Mouse (Mus musculus) heart, embryonic 12.5 days (tissue): Measurements from ENCODE around the gene Nptx2. TPM values are rescaled to one million over a fixed set of nuclear protein-coding genes. Genes with fewer than 3 reads are reported as not detected.
A peak's percentile ranks its signal among the peaks of the same experiment; 100 is the strongest.

Experiments used
- ATAC-seq: fragments of 200-750 bp; cut with Nextera tagmentation; 2 replicates; pipeline ENCODE4 v1.8.0; 2017; ENCODE audit warnings: moderate TSS enrichment, moderate library complexity; ENCODE audit not compliant: insufficient number of reproducible peaks, low FRiP score
- H3K27ac ChIP-seq: fragments of 300-500 bp; sonication (generic); 2 replicates; pipeline ENCODE4 v1.5.1; 2016; ENCODE audit warnings: mild to moderate bottlenecking, moderate library complexity; ENCODE audit not compliant: poor library complexity, severe bottlenecking
- H3K27me3 ChIP-seq: fragments of 300-500 bp; sonication (generic); replicated peaks from 2 replicates; pipeline ENCODE4 v1.6.1; 2016; ENCODE audit warnings: mild to moderate bottlenecking, moderate library complexity
- H3K36me3 ChIP-seq: fragments of 300-500 bp; sonication (generic); 2 replicates; pipeline ENCODE4 v1.6.1; 2016; ENCODE audit warnings: mild to moderate bottlenecking, moderate library complexity
- H3K4me1 ChIP-seq: fragments of 300-500 bp; sonication (generic); replicated peaks from 2 replicates; pipeline ENCODE4 v1.6.1; 2016; ENCODE audit warnings: mild to moderate bottlenecking
- H3K4me2 ChIP-seq: fragments of 300-500 bp; sonication (generic); 2 replicates; pipeline ENCODE4 v1.6.1; 2016; ENCODE audit warnings: mild to moderate bottlenecking, moderate library complexity
- H3K4me3 ChIP-seq: fragments of 300-500 bp; sonication (generic); 2 replicates; pipeline ENCODE4 v1.5.1; 2016; ENCODE audit warnings: mild to moderate bottlenecking
- H3K9ac ChIP-seq: fragments of 300-500 bp; sonication (generic); 2 replicates; pipeline ENCODE4 v1.6.1; 2016; ENCODE audit warnings: mild to moderate bottlenecking, moderate library complexity
- H3K9me3 ChIP-seq: fragments of 300-500 bp; sonication (generic); replicated peaks from 2 replicates; pipeline ENCODE4 v1.6.1; 2016; ENCODE audit warnings: mild to moderate bottlenecking, moderate library complexity
- WGBS: fragments of 180-500 bp; shearing (Covaris S2); methylation state at CpG from one replicate; pipeline ENCODE4 v1.1.7; 2016; 5-methylcytosine and 5-hydroxymethylcytosine counted together
- polyA plus RNA-seq: library from polyadenylated mRNA; unstranded; fragments of >200 nt; fragmentation: Nextera tagmentation; extraction: Ambion mirVana; gene quantifications from 2 replicates; pipeline ENCODE4 v1.2.1, GENCODE M21; 2016

Nptx2 gene
- 0.19 and 0.22 TPM in 2 replicates for polyA plus RNA-seq

DNA sequence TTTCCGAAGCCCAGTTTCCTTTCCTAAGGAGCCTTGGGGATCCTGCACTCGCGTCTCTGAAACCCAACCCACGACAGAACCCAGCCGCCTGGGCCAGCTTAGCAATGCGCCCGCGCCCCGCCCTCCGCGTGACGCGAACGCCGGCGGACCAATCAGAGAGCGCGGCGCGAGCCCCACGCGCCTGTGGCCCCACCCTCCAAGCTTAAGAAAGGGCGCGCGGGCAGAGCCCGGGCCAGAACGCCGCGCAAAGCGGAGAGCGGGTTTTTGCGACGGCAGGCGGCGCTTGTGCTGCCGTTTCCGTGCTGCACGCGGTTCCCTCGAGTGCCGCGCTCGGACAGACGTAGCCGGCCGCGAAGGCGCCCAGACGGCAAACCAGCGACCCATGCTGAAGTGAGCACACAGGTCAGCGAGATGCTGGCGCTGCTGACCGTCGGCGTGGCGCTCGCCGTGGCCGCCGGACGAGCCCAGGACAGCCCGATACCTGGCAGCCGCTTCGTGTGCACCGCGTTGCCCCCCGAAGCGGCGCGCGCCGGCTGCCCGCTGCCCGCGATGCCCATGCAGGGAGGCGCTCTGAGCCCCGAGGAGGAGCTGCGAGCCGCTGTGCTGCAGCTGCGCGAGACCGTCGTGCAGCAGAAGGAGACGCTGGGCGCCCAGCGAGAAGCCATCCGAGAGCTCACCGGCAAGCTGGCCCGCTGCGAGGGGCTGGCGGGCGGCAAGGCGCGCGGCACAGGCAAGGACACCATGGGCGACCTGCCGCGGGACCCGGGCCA, at the start of gene Nptx2:
TSS of gene Nptx2 (plus strand) at position 250 of the 770 bp plus-strand sequence.
- H3K27me3 ChIP-seq: peaks cover 72% of the 10 kb centered on the region
- peak within 1 kb of the TSS; percentile 41 for H3K4me3 ChIP-seq
- H3K4me2 ChIP-seq: peak within 1 kb of the TSS; percentile 69
- no peaks in the 10 kb centered on the region for H3K36me3 ChIP-seq
- H3K27ac ChIP-seq: no peak within 1 kb of the TSS
- 0 out of 2 replicates have a peak within 1 kb of the TSS, but pooled peaks have one; percentile 8 for H3K9ac ChIP-seq
- under 1% methylated on average over 97 of the region's 99 CpGs for WGBS
- peaks cover 16% of the 10 kb centered on the region for H3K4me1 ChIP-seq
- ATAC-seq: peak; percentile 91
- H3K9me3 ChIP-seq: no peaks in the 10 kb centered on the region; the same call in 1 of the 2 replicates

- H3K27me3 ChIP-seq: no peaks in the 10 kb centered on the region
- WGBS: 82% methylated on average over 7 of the region's 7 CpGs
Observed at GRCm38 (mm10) chr5:144496481-144496880, 49.2 kb upstream of the Nptx2 start.

DNA sequence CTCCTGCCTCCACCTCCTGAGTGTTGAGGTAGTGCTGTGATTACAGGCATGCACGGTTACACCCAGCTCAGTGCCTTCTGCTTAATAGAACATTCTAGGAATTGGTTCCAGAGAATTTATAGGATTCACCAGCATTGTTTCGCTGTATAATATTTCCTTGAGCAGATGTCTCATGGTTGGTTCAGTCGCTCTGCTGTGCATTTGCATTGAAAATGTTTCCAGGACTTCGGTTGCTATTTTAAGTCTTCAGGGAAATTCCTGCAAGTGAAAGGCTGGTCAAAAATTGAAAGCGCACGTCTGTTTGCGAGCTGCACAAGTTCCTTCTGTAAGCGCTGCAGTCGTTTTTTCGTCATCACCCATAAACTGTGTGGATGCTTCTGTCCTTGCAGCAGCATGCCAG, 41.5 kb upstream of the Nptx2 start:
- Histone ChIP-seq H3K4me1 (no peaks in the 10 kb centered on the region; the same call in 1 of the 2 replicates), H3K4me2 (no peak overlapping the region), H3K36me3 (no peaks in the 10 kb centered on the region), H3K9ac (no peak overlapping the region), H3K27ac (no peak overlapping the region), H3K4me3 (no peak overlapping the region), H3K9me3 (0 out of 2 replicates have a peak, but pooled peaks cover 7% of the 10 kb centered on the region), H3K27me3 (0 out of 2 replicates have a peak, but pooled peaks cover 10% of the 10 kb centered on the region)
- 82% methylated on average over 10 of the region's 10 CpGs for WGBS
- no peak for ATAC-seq

More at GRCm38 (mm10) chr5:144496481-144496880, 49.2 kb upstream of the Nptx2 start:
- Histone ChIP-seq H3K36me3 (no peaks in the 10 kb centered on the region), H3K9me3 (peaks cover 16% of the 10 kb centered on the region; the same call in 1 of the 2 replicates), H3K9ac (no peak overlapping the region), H3K4me3 (no peak overlapping the region), H3K27ac (no peak overlapping the region), H3K4me1 (no peaks in the 10 kb centered on the region), H3K4me2 (no peak overlapping the region)
- ATAC-seq: no peak

DNA sequence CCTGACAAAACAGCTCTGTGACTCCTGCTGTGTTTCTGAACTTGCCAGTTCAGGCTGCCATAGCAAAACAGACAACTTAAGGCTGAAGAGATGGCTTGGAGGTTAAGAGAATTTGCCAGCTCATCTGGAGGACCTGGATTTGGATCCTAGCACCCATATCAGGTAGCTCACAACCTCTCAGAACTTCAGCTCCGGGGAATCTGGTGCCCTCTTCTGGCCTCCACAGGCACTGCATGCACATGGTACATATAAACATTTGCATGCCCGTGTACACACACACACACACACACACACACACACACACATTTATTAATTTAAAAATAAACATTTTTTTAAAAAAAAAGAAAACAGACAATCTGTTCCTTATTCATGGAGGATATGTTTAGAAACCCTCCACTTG, 40.0 kb upstream of the Nptx2 start:
- Histone ChIP-seq H3K27ac (no peak overlapping the region), H3K9ac (no peak overlapping the region), H3K4me2 (no peak overlapping the region), H3K4me1 (no peaks in the 10 kb centered on the region; the same call in 1 of the 2 replicates), H3K9me3 (0 out of 2 replicates have a peak, but pooled peaks cover 7% of the 10 kb centered on the region), H3K4me3 (no peak overlapping the region), H3K36me3 (no peaks in the 10 kb centered on the region), H3K27me3 (0 out of 2 replicates have a peak, but pooled peaks cover 10% of the 10 kb centered on the region)
- ATAC-seq: no peak
- 85% methylated on average over 2 of the region's 2 CpGs for WGBS

DNA sequence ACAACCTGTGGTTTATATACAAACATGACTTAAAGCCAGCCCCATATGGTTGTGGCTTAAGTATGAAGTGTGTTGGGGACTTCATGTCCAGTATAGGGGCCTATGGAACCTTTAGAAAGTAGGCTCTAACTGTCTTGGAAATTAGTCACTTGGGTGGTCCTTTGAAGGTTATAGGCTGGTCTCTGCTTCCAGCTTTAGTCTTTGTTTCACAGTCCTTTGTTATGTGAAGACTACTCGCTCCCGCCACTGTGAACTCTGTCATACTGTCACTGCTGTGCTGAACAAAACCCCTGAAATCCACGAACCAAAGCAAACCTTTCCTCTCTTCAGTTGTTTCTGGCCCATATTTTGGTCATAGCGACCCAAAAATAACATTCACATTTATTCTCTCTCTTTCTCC, 39.5 kb upstream of the Nptx2 start:
- Histone ChIP-seq H3K4me1 (no peaks in the 10 kb centered on the region; the same call in 1 of the 2 replicates), H3K27me3 (0 out of 2 replicates have a peak, but pooled peaks cover 10% of the 10 kb centered on the region), H3K36me3 (no peaks in the 10 kb centered on the region), H3K9ac (no peak overlapping the region), H3K4me2 (no peak overlapping the region), H3K4me3 (no peak overlapping the region), H3K27ac (no peak overlapping the region), H3K9me3 (0 out of 2 replicates have a peak, but pooled peaks cover 7% of the 10 kb centered on the region)
- ATAC-seq: no peak
- 68% methylated on average over 4 of the region's 4 CpGs for WGBS

DNA sequence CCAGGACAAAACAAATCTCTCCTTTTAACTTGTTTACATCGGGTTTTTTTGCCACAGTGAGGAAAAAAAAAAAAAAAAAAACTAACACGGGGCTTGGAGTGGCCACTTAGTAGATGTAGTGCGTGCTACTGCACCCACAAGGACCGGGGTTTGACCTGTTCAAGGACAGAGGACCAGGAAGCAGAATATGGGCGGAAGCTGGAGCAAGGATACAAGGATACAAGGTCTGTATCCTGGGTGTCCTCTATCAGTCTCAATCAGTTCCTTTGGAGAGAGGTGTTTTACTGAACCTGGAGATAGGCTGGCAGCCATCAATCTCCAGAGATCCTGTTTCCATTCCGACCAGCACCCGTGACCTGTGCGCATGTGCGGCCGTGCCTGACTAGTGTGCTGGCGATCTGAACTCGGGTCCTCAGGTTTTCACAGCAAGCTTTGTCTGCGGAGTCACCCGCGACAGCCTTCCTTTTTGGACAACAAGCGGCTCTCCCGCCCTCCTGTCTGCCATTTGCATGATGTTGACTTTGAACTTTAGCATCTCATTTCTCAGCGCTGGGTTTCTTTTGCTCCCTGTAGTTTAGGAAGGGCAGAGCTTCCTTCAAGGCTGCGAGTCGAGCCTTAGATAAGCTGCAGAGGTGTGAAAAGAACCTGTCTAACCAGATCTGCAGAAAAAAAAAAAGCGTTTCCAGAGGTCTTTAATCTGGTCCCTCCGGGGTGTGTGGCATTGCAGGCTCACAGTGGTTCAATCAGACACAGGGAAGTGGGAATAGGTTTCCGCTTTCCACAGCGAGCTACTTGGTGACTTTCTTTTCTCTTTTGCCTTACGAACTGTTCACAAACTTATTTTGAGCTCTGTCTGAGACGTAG, 38.8 kb upstream of the Nptx2 start:
- H3K27me3 ChIP-seq: 0 out of 2 replicates have a peak, but pooled peaks cover 10% of the 10 kb centered on the region
- H3K4me2 ChIP-seq: peak overlapping the region; percentile 44

DNA sequence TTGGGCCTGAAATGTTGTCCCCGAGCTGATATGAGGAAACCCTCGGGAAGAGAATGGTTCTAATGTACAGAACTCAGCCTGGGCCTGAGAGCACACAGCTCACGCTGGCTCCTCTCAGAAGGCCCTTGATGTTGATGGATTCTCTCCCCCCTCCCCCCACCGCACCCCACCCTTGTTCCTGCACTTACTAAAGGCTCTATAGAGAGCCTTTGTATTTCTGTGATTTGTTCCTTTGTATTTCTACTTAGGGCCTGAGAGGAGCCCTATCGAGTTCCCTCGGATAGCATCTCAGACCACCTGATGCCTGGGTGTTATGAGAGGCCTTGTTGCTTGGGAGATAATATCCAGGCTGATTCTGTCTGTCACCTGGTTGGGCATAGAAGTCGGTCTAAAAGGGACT, 36.3 kb upstream of the Nptx2 start:
- no peak overlapping the region for H3K27ac ChIP-seq
- H3K4me1 ChIP-seq: no peaks in the 10 kb centered on the region; the same call in 1 of the 2 replicates
- H3K36me3 ChIP-seq: no peaks in the 10 kb centered on the region
- WGBS: 57% methylated on average over 7 of the region's 7 CpGs
- no peak overlapping the region for H3K9ac ChIP-seq
- no peak overlapping the region for H3K4me3 ChIP-seq
- ATAC-seq: no peak
- 0 out of 2 replicates have a peak, but pooled peaks cover 10% of the 10 kb centered on the region for H3K27me3 ChIP-seq
- H3K4me2 ChIP-seq: no peak overlapping the region
- H3K9me3 ChIP-seq: 0 out of 2 replicates have a peak, but pooled peaks cover 7% of the 10 kb centered on the region

More for the DNA sequence above, 38.8 kb upstream of the Nptx2 start:
- no peak for ATAC-seq
- no peak overlapping the region for H3K27ac ChIP-seq
- peak overlapping the region; percentile 13; the same call in 1 of the 2 replicates for H3K4me3 ChIP-seq
- H3K4me1 ChIP-seq: no peaks in the 10 kb centered on the region; the same call in 1 of the 2 replicates
- WGBS: 19% methylated on average over 26 of the region's 26 CpGs
- H3K9me3 ChIP-seq: 0 out of 2 replicates have a peak, but pooled peaks cover 7% of the 10 kb centered on the region
- H3K36me3 ChIP-seq: no peaks in the 10 kb centered on the region
- no peak overlapping the region for H3K9ac ChIP-seq

DNA sequence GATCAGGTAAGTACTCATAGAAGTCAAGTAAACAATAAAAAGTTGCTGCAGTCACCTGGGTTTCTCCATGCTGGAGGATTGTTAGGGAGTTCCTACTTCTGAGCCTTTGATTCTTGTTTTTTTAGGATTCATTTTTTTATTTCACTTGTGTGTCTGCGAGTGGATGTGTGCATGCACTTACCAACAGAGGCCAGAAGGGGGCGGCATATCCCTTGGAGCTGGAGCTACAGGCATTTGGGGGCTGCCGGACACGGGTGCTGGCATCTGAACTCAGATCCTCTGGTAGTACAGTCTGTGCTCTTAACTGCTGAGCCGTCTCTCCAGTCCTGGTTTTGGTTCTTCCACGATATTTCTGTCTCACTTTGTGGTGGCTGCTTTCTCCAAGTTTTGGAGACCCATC, 31.0 kb upstream of the Nptx2 start:
- no peak for ATAC-seq
- no peaks in the 10 kb centered on the region for H3K36me3 ChIP-seq
- no peak overlapping the region for H3K4me3 ChIP-seq
- H3K27ac ChIP-seq: no peak overlapping the region
- H3K9me3 ChIP-seq: 0 out of 2 replicates have a peak, but pooled peaks cover 4% of the 10 kb centered on the region
- no peak overlapping the region for H3K4me2 ChIP-seq
- H3K9ac ChIP-seq: no peak overlapping the region
- H3K27me3 ChIP-seq: no peaks in the 10 kb centered on the region
- no peaks in the 10 kb centered on the region for H3K4me1 ChIP-seq
- 47% methylated on average over 6 of the region's 6 CpGs for WGBS

- ATAC-seq: no peak
- Histone ChIP-seq H3K27ac (no peak overlapping the region), H3K27me3 (no peaks in the 10 kb centered on the region), H3K4me2 (no peak overlapping the region), H3K4me3 (no peak overlapping the region), H3K9me3 (0 out of 2 replicates have a peak, but pooled peaks cover 4% of the 10 kb centered on the region), H3K9ac (no peak overlapping the region), H3K4me1 (no peaks in the 10 kb centered on the region), H3K36me3 (no peaks in the 10 kb centered on the region)
- WGBS: 64% methylated on average over 4 of the region's 4 CpGs
Observed at GRCm38 (mm10) chr5:144515241-144515640, 30.5 kb upstream of the Nptx2 start.

DNA sequence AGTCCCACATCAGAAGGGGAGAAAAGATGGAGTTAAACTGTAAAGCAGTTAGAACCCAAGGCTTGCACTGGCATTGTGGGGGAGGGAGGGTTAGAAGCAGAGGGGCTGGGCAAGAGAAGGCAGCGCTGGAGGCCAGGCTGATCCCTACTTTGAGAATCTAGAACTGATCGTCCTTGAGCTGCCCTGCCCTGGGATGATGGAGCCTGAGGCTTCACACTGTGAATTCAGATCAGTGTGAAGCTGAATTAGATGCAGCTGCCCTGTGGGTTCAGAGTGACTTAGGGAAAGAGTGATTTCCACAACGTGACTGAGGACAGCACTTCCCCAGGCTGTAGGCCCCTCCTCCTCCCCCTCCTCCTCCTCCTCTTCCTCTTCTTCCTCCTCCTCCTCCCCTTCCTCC, 25.6 kb upstream of the Nptx2 start:
- no peak overlapping the region for H3K9ac ChIP-seq
- ATAC-seq: no peak
- no peaks in the 10 kb centered on the region for H3K36me3 ChIP-seq
- H3K4me3 ChIP-seq: no peak overlapping the region
- peaks cover 5% of the 10 kb centered on the region; the same call in 1 of the 2 replicates for H3K4me1 ChIP-seq
- no peaks in the 10 kb centered on the region for H3K9me3 ChIP-seq
- no peak overlapping the region for H3K27ac ChIP-seq
- WGBS: 39% methylated on average over 3 of the region's 3 CpGs
- H3K27me3 ChIP-seq: no peaks in the 10 kb centered on the region
- no peak overlapping the region for H3K4me2 ChIP-seq
